Mouse (Mus musculus): ENCODE measurements around the gene Taf15.

The Taf15 gene

DNA sequence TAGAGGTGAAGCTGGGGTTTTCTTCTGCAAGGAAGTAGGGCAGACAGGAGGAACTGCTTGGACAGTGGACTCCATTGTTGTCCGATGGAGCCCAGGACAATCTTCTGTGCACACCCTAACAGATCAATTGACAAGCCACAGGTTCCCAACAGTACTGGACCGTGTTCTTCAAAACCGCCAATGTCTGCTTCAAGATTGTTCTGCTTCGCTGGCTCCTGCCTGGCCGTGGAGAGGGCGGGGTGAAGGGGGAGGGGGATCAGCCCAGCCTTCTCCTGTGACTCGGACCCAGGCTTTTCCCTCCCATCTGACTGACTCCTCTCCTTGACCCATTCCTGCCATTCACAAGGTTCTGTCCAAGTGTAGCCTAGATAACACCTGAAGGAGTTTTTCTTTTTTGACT lies 15.6 kb upstream of the Taf15 start:
- DNase-seq (ENCODE audit: low read depth, low spot score), result no peak

DNA sequence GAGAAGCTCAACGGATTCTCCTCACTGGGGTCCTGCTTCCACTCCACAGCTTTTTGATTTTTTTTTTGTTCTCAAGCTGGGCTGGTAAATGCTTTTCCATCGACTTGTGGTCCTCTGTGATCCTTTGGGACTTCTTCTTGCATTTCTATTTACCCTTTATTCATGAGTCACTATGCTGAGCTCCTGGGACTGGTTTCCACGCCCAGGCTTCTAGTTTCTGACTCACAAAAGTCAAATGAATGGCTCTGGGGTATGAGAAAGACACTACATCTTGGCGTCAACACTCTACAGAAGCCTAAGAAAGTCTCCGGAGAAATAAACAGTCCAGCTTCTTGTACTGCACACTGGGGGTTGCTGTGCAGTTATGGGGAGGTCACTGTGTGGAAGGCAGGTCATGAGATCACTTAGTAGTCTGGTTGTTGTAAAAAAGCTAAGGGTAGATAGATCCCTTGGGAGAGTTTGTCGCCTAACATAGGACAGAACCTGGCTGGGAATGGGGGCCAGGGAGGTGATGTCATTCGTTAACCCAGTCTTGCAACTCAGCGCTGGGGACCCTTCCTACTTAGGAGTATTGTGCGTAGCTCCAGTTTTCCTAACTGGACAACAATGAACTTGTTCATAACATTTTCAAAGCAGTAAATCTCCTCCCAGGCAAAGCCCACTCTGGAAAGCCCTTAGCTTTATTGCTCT lies 14.8 kb upstream of the Taf15 start:
- no peak for DNase-seq (ENCODE audit: low read depth, low spot score)

DNA sequence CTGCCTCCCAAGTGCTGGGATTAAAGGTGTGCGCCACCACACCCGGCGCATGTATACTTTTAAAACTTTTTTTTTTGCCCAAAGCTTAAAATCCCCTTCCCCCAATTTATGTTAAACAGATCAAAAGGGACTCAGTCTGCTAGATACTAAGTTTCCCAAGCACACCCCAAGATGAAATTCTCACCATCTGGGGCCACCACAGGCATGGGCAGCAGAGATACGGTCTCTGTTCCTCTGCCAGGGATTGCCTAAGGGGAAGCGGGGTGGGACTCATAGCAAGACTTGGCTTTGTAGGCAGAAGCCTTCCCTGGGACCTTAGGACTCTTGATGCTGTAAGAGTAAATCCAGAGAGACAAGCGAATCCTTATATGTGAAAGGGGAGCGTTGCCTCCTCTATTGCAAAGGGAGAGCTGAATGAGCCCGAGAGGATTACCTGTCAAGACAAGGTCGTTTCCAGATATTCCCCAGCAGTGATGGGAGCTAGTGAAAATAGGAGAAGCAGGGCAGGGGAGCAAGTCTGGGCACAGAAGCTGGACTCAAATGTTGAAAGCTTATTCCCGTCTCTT lies 11.3 kb upstream of the Taf15 start:
- no peak for DNase-seq (ENCODE audit: low read depth, low spot score)

DNA sequence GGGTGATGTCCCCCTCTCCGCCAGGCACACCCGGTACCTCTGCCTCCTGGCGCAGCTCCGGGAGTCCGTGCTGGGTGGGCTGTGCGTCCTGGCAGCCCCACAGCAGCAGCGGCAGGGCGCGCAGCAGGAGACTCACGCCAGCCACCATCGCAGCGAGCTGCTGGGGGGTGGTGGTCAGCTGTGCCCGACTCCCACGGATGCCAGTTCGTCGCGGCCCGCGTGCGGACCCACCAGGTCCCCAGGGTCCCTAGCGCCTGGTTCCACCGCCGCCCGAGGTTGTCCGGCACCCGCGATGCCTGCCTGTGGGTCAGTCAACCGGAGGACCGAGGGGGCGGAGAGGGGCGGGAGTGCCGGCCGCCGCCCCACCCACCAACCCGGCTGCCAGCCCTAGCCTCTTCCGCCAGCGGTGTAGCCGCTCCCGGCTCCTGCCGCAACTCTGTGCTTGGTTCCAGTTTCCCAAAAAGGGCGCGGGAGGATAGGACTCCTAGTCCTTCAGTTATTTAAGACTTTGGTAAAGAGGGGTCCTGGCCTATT lies 10.1 kb upstream of the Taf15 start, which contains the start of gene Mmp28:
Mmp28 (minus strand) TSS at position 361 of the 534 bp plus-strand sequence.
- DNase-seq (ENCODE audit: low read depth, low spot score), result no peak

DNA sequence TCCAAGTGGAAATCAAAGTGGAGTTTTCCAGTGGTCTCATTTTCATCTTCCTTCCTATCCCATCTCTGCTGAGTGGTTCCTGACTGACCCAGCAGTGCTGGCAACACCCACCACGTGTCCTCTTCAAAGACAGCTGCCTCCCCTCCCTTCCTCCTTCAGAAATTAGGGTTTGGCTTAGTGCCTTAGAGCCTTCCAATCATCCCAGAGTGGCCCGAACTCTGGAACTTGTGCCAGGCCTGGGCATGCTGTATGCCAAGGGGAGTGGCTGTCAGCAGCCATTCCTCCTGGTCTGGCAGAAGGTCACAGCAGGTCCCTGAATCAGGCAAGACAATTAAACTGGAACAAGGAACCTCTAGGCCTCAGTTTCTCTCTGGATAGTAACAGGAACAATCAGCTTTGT lies 6.9 kb upstream of the Taf15 start:
- DNase-seq (ENCODE audit: low read depth, low spot score), result no peak

DNA sequence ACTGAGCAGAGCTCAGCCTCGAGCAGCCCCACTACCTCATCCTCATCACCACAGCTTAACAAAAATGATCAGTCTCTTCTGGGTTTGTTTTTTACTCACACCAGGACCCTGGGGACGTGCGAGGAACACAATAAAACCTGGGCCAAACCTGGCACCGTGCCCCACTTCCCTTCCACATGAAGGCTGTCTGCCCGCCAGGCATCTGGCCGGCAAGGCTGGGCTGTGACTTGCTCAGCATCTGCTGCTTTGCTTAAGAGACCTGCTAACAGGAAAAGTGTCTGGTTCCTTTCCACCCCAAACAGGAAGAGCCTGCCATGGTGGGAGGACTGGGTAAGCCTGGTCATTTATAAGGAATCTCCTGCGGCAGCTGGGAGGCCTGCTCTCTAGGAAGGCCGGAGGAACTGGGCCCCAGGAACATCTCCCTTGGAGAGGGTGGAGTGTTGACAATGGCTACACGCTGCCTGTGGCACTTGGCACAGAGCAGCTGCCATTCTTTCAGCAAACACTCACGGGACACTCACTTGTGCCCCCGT lies 5.7 kb upstream of the Taf15 start:
- no peak for DNase-seq (ENCODE audit: low read depth, low spot score)

DNA sequence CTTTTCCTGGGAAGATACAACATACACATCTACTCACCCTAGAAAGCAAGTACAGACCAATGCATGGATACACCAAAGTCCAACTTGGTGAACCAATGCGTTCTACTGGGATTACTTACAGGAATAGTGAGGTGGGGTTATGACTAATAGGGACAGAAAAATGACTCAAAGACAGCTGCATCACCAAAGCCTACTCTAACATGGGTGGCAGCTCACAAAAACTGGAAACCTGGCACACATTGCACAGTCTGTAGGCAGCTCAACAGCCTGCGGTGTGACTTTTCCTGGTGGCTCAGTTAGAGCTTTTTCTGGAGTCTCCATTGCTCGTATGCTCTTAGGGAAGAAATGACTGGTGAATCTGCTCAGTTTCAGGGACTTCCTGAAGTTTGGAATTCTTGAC lies 4.1 kb upstream of the Taf15 start:
- DNase-seq (ENCODE audit: low read depth, low spot score), result no peak

DNA sequence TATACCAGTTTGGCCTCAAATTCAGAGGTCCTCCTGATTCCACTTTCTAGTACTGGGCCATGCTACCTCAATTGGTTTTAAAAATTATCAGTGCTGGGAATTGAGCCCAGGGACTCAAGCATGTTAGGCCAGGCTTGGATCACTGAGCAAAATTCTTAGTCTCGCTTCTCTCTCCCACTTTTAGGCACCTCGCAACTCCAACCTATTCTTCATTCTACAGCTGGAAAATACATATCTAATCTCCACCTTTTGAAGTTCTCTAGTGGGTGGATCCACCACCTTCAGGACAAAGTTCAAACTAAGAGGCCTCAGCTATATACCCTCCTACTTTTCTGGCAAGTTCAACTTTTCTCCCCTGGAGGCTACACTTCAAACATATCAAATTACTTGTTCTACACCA lies 1.1 kb upstream of the Taf15 start:
- DNase-seq (ENCODE audit: low read depth, low spot score), result no peak

DNA sequence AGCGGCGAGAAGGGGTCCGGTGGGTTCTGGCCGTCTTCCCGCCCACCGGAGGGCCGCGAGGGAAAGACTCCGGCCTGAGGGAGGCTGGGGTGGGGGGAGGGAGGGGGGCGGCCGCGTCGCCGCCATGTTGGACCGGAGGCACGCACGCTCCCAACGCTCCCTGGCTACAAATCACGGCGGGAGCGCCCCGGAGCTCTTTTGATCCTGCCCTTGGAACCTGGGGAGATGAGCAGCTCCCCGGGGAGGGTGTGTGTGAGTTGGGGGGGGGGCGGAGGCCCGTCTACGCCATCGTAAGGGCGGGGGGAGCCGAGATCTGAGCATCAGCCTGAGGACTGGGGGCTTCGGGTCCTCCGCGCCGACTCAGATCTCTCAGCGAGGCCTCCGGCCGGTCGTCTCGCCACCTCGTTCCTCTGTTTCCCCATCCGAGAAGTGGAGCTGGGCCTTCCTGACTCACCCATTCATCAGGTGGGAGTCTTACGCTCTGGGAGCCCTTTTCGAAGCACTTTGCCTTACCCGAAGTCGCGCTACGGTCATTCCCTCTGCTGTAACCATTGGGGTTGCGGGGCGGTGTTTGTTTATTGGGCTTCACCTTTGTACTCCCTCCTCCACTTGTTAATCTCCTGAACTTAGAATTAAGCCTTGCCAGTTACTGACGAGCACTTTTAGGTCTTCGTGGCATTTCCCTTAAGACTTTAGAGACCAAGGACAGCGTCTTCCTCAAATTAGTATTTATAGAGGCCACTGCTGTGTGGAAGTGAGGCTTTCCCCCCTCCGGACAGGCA lies 540 bp downstream of the Taf15 start:
- DNase-seq (ENCODE audit: low read depth, low spot score), result no peak

DNA sequence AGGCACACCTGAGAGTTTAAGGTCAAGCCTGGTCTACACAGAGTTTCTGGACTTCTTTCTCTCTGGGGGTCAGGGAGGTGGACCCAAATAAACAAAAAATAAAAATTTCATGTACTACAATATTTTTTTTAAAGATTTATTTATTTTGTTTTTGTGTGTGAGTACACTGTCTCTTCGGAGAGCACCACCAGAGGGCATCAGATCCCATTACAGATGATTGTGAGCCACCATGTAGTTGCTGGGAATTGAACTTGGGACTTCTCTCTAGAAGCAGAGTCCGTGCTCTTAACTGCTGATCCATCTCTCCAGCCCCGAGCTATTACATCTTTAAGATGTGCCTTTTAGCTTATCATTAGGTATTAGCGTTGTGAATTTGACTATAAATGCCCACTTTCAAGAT lies 18.6 kb downstream of the Taf15 start:
- DNase-seq (ENCODE audit: low read depth, low spot score), result no peak

DNA sequence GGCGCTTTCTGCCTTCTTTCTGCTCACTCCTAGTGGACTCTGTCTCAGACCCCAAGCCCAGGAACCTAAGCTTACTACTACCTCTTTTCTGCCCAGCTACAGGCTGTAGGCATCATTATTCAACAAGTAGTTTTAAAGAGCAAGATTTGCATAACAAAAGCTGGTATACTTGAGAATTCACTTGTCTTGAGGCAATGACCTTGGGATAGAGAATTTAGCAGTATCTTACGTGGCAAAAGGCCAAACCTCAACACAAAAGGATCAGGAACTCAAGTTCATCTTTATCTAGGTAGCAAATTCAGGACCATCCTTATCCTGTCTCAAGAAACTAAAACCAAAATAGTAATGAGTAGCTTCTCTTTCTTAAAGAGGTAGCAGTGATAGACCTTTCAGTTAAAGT lies 22.7 kb downstream of the Taf15 start:
- DNase-seq (ENCODE audit: low read depth, low spot score), result no peak

DNA sequence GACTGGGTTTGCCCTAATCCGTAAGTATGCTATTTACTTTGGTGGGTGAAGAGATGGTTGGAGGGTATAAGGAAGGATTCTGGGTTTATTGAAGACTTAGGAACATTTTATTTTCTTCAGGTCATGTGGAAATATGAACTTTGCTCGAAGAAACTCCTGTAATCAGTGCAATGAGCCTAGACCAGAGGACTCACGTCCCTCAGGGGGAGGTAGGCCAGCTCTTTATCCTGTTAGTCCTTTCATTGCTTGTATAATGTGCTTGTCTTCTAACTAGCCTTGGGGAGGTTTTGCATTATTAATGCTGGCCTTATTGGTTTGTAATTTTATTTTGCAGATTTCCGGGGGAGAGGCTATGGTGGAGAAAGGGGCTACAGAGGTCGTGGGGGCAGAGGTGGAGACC lies 31.4 kb downstream of the Taf15 start:
- DNase-seq (ENCODE audit: low read depth, low spot score), result no peak

DNA sequence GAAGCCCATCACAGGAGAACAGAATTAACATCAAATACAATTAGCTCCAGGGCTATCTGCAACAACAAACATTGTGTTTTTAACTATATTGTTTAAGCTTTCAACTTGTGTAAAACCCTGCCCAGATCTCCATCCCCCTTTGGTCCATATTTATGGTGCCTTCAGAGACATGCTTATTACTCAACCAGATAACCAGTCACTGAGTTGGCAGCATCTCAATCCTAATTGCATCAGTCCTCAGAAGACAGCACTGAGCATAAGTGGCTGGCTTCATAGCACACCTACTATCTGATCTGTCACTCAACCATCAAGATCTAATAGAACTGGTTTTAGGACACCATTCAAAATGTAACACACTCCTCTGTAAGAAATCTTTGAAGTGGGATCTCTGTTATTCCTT lies 36.6 kb downstream of the Taf15 start:
- DNase-seq (ENCODE audit: low read depth, low spot score), result no peak

DNA sequence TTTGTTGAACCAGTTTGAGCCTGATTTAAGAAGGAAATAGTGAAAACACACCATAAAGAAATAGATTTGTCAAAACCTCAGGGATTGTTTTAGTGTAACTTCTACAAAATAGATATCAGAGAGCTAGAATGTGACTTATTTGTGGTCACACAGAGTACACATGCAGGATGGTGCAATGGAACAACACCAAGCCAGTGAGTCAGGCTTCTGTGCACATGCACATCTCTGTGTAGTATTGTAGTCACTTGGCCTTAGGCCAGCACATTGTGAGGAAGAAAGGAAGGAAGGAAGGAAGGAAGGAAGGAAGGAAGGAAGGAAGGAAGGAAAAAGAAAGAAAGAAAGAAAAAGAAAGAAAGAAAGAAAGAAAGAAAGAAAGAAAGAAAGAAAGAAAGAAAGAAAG lies 44.3 kb downstream of the Taf15 start:
- no peak for DNase-seq (ENCODE audit: low read depth, low spot score)

DNA sequence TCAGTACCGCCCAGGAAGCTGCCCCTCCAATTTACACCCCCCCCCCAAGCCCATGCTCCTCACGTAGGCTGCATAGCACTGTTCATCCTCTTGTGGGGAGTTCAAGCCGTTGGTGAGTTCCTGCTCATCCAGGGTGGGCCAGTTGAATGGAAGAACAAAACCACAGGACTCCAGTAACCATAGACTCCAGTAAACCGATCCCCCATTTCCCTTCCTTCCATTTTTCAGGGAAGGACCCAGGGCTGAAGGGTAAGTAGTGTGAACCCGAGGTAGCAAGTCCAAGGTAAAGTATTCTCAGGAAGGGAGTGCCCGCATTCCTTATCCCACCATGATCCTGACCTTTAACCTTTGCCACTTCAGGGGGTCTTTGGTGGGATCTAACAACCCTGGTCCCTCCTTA lies 45.5 kb downstream of the Taf15 start:
- no peak for DNase-seq (ENCODE audit: low read depth, low spot score)

DNA sequence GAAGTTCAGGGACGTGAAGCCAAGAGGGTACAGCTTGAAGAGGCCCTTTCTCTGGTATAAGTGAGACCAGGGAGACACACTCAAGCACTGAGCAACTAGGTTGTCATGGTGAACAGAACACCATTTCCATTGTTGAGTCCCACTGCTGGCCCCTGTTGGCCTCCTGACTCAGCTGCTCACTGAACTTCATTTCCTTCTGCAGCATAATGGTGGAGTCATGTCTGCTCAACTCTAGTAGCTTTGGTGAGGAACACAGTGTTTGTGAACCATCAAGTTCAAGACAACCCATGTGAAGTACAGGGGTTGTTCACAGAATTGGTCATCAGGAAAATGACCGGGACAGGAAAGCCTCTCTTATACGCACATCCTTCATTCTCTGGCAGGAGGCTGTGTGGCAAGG lies 49.2 kb downstream of the Taf15 start, which contains the start of gene Heatr9:
Heatr9 (minus strand) TSS at position 101 of the 400 bp plus-strand sequence.
- no peak for DNase-seq (ENCODE audit: low read depth, low spot score)

DNA sequence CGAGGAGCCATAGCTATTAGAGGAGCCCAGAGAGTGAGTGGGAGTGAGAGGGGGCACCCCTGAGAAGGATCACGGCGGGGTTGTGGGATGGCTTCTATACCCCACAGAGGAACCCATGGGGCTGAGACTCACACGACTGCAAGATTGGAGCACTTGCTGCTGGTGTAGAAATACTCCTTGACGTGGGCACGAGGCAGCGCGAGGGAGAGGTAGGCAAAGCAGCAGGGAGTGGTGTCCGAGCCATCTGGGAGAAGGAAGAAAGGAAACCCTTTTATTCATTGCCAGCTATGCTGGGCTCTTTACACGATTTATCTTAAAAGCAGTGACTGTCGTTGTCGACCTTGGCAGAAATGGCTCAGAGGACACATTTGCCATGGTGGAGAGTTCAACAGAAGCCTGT lies 56.1 kb downstream of the Taf15 start:
- DNase-seq (ENCODE audit: low read depth, low spot score), result no peak

DNA sequence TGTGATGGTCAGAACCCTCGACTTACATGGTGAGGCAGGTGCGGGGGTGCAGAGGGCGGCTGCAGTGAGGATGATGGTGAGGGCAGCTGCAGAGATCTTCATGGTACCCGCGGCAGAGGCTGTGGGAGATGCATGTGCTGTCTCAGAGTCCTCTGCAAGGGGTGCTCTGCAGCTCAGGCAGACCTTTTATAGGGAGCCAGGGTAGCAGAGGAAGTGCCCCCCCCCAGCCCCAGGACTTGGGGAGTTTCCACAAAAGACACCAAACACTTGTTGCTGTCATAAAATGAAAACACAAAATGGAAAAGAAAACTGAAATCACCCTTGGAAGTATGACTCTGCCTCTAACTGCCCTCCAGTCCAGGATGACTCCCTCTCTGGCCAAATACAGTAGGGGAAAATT lies 57.5 kb downstream of the Taf15 start, which contains the start of gene Ccl5:
Ccl5 (minus strand) TSS at position 159 of the 400 bp plus-strand sequence.
- no peak for DNase-seq (ENCODE audit: low read depth, low spot score)

DNA sequence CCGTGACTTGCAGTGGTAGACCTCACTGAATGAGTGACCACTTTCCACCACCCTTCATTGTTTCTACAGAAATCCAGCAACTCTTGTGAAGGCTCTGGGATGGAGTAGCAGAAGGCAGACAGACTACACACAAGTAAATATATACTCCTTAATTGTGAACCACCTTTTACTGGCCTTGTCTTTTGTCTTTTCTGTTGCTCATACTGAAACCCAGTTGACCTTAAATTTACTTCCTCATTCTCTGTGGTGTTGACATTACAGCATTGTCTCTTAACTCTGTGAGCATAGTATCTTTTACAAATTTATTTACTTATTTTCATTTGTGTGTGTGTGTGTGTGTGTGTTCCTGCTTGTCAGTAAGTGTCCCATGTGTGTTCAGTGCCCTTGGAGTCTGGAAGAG lies 60.3 kb downstream of the Taf15 start:
- DNase-seq (ENCODE audit: low read depth, low spot score), result no peak

DNA sequence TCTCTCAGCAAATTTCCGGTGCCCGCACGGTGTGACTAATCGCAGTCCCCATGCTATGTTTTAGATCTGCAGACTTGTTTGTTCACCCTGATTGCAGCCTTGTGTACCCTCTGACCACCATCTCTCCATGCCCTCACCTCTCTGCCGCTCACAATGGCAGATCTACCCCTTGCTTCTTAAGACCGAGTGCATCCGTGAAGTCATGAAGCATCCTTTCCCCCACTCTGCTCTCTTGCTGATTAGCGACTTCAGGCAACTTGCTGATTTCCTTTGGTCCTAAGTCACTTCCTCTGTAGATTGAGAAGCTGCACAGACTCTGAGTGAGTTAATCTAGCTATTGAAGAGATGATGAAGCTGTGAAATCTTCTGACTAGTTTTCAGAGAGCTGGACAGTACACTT lies 61.3 kb downstream of the Taf15 start:
- no peak for DNase-seq (ENCODE audit: low read depth, low spot score)

DNA sequence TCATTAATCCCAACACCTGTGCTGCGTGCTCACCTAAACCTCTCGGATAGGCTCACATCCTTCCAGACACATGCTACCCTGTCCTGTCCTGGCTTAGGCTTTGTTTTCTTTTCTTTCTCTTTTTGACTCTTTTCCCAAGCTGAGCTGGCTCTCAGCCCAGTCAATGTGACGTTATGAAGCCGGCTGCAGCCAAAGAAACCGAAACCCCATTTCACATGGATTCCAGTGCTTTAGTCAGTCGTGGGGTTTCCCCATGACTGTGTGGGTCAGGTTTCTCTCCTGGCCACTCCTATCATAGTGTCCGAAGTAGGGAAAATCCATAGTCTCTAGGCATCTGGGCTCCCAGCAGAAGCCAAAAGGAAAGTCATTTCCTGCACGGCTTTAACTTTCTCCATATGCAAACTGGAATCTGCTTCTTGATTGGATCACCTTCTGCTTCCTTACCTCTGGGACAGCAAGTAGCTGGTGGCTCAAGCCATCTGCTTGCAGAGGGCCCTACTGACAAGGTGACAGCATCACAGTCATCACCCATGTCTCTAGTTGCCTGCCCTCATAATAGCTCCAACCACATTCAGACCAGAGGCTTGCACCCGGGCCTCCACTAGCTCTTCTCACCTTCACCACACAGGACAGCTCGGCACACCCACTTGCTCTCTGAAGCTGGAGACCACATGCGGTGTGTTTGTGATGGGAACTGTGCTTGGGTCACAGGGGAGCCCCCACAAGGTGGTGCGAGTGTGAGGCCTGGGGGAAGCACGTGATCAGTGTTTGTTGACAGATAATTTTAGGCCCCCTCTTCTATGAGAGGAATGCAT lies 61.9 kb downstream of the Taf15 start:
- no peak for DNase-seq (ENCODE audit: low read depth, low spot score)

All from retina, adult 2 months (tissue).